Mouse (Mus musculus) intestine, postnatal 0 days (tissue): Measurements from ENCODE around the gene Gm28308. TPM values are rescaled to one million over a fixed set of nuclear protein-coding genes. Genes with fewer than 3 reads are reported as not detected.

ENCODE experiments used
- ATAC-seq: fragments of 200-750 bp; cut with Nextera tagmentation; 2 replicates; pipeline ENCODE4 v1.8.0; 2017; ENCODE audit warnings: mild to moderate bottlenecking, moderate TSS enrichment, moderate library complexity
- H3K27ac ChIP-seq: fragments of 300-500 bp; sonication (generic); 2 replicates; pipeline ENCODE4 v1.5.1; 2014; ENCODE audit warnings: mild to moderate bottlenecking, low read depth, low read length, moderate library complexity
- H3K27me3 ChIP-seq: fragments of 300-500 bp; sonication (generic); replicated peaks from 2 replicates; pipeline ENCODE4 v1.6.1; 2014; ENCODE audit warnings: low read length, mixed read lengths; ENCODE audit not compliant: control insufficient read depth, insufficient read depth
- H3K36me3 ChIP-seq: fragments of 300-500 bp; sonication (generic); 2 replicates; pipeline ENCODE4 v1.6.1; 2014; ENCODE audit warnings: mild to moderate bottlenecking, moderate library complexity; ENCODE audit not compliant: control insufficient read depth, insufficient read depth
- H3K4me1 ChIP-seq: fragments of 300-500 bp; sonication (generic); replicated peaks from 2 replicates; pipeline ENCODE4 v1.6.1; 2014; ENCODE audit warnings: antibody characterized with exemption, low read length, mixed read lengths; ENCODE audit not compliant: control insufficient read depth, insufficient read depth
- H3K4me2 ChIP-seq: fragments of 300-500 bp; sonication (generic); replicated peaks from 2 replicates; pipeline ENCODE4 v1.6.1; 2014; ENCODE audit warnings: low read depth, mild to moderate bottlenecking, moderate library complexity
- H3K4me3 ChIP-seq: fragments of 300-500 bp; sonication (generic); 2 replicates; pipeline ENCODE4 v1.5.1; 2014; ENCODE audit warnings: low read depth, low read length
- H3K9ac ChIP-seq: fragments of 300-500 bp; sonication (generic); 2 replicates; pipeline ENCODE4 v1.6.1; 2014; ENCODE audit warnings: mild to moderate bottlenecking, low read depth, low read length
- H3K9me3 ChIP-seq: fragments of 300-500 bp; sonication (generic); 2 replicates; pipeline ENCODE4 v1.6.1; 2016; ENCODE audit warnings: mixed run types; ENCODE audit not compliant: control insufficient read depth
- CTCF ChIP-seq: sonication (generic); IDR thresholded peaks from 2 replicates; pipeline ENCODE4 v1.5.1; 2016; ENCODE audit warnings: low read depth, mild to moderate bottlenecking, control low read depth, antibody characterized with exemption, moderate library complexity
- WGBS: fragments of 180-500 bp; shearing (Covaris S2); extraction: QIAGEN DNeasy Blood & Tissue Kit; methylation state at CpG from one replicate; pipeline ENCODE4 v1.1.7; 2014; 5-methylcytosine and 5-hydroxymethylcytosine counted together
- polyA plus RNA-seq: library from polyadenylated mRNA; unstranded; fragments of >200 nt; fragmentation: Nextera tagmentation; extraction: Ambion mirVana; gene quantifications from 2 replicates; pipeline ENCODE4 v1.2.1, GENCODE M21; 2015

Gene Gm28308
- polyA plus RNA-seq, 1 experiment from 2014 or later = not detected

- no peaks in the 10 kb centered on the region for H3K9me3 ChIP-seq
- peak; percentile 27; the same call in 1 of the 2 replicates for ATAC-seq
- H3K36me3 ChIP-seq = no peaks in the 10 kb centered on the region
- WGBS = 1% methylated on average over 22 of the region's 35 CpGs
- H3K4me1 ChIP-seq = no peaks in the 10 kb centered on the region
- peak overlapping the region; percentile 87 for H3K27ac ChIP-seq
- H3K27me3 ChIP-seq = peaks cover 24% of the 10 kb centered on the region; the same call in 1 of the 2 replicates
- H3K9ac ChIP-seq = peak overlapping the region; percentile 68
- TF ChIP-seq CTCF = no peak
- H3K4me2 ChIP-seq = peak overlapping the region; percentile 76
- H3K4me3 ChIP-seq = peak overlapping the region; percentile 61
Observed at GRCm38 (mm10) chr6:52175864-52176263, 37.3 kb downstream of the Gm28308 start.

DNA sequence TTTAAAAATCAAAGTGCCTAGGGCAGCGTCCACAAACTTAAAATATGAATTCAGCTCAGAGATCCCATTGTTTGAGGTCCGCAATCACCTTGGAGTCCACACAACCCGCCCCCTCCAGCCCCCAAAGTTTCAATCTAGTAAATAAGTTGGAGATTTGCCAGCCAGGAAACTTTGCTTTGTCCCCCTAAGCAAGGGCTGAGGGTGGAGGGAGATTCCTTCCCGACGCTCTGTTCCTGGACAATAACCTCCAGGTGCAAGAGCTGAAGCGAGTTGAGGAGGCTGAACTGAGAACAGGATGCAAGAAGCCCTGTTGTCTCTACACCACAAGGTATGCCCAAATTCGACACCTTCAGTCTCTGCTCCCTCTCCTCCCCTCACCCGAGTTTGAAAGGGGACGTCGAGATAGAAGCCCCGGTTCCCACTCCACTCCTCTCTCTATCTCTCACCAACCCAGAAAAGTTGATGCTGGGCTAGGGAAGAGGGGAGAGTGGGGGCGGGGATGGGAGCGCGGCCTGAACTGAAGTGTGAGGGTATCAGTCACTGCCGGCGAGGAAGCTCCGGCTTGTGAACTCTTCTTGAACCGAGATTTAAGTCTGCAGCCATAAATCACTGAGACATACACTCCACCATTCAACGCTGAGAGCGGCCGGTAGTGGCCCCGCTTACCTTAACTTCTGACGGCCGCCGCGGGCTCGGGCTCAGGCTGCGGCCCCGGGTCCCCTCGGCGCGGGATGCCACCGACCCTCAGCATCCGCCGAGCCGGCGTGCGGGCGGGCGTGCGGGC, 38.0 kb downstream of the Gm28308 start:
- H3K4me2 ChIP-seq = peak overlapping the region; percentile 76
- ATAC-seq = peak; percentile 38; the same call in 1 of the 2 replicates
- no peaks in the 10 kb centered on the region; the same call in 1 of the 2 replicates for H3K36me3 ChIP-seq
- peaks cover 24% of the 10 kb centered on the region; the same call in 1 of the 2 replicates for H3K27me3 ChIP-seq
- H3K27ac ChIP-seq = peak overlapping the region; percentile 87
- TF ChIP-seq CTCF = no peak
- H3K9me3 ChIP-seq = no peaks in the 10 kb centered on the region
- peak overlapping the region; percentile 61 for H3K4me3 ChIP-seq
- no peaks in the 10 kb centered on the region for H3K4me1 ChIP-seq
- peak overlapping the region; percentile 68 for H3K9ac ChIP-seq
- 5% methylated on average over 41 of the region's 41 CpGs for WGBS

DNA sequence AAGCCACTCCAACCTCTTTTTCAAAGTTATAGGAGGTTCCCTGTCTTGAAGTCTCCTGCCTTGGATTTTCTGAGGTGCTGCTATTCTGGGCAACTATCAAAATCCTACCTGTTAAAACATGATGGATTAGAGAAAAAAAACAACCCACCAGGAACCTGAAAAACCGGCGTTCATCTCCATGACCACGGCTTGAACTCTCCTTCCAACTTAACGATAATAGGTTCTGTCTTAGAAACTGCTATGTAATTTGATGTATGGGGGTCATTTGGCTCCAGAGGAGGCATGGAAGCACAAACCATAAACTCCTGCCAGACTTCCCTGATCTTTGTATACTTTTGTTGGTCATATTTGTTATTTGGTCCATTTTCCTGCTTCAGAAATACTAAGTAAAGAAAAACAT, 39.5 kb downstream of the Gm28308 start:
- peaks cover 19% of the 10 kb centered on the region; the same call in 1 of the 2 replicates for H3K27me3 ChIP-seq
- TF ChIP-seq CTCF = no peak
- no peaks in the 10 kb centered on the region for H3K4me1 ChIP-seq
- no peak overlapping the region for H3K4me3 ChIP-seq
- no peak overlapping the region for H3K27ac ChIP-seq
- H3K4me2 ChIP-seq = peak overlapping the region; percentile 62; the same call in 1 of the 2 replicates
- no peak overlapping the region for H3K9ac ChIP-seq
- no peak for ATAC-seq
- no peaks in the 10 kb centered on the region for H3K9me3 ChIP-seq
- no peaks in the 10 kb centered on the region; the same call in 1 of the 2 replicates for H3K36me3 ChIP-seq
- WGBS = 20% methylated on average over 4 of the region's 4 CpGs

- H3K9me3 ChIP-seq = no peaks in the 10 kb centered on the region
- H3K36me3 ChIP-seq = no peaks in the 10 kb centered on the region; the same call in 1 of the 2 replicates
- peak overlapping the region; percentile 66 for H3K27ac ChIP-seq
- no peak for TF ChIP-seq CTCF
- peak overlapping the region; percentile 20 for H3K4me3 ChIP-seq
- peaks cover 17% of the 10 kb centered on the region; the same call in 1 of the 2 replicates for H3K27me3 ChIP-seq
- 5% methylated on average over 35 of the region's 35 CpGs for WGBS
- no peaks in the 10 kb centered on the region for H3K4me1 ChIP-seq
- peak overlapping the region; percentile 38; the same call in 1 of the 2 replicates for H3K9ac ChIP-seq
- peak; percentile 63 for ATAC-seq
- peak overlapping the region; percentile 62 for H3K4me2 ChIP-seq
Observed at GRCm38 (mm10) chr6:52172501-52172900, 40.6 kb downstream of the Gm28308 start.

- no peak for TF ChIP-seq CTCF
- no peaks in the 10 kb centered on the region; the same call in 1 of the 2 replicates for H3K36me3 ChIP-seq
- peak overlapping the region; percentile 64 for H3K27ac ChIP-seq
- H3K9me3 ChIP-seq = no peaks in the 10 kb centered on the region
- no peak for ATAC-seq
- WGBS = 31% methylated on average over 7 of the region's 7 CpGs
- H3K4me3 ChIP-seq = peak overlapping the region; percentile 20; the same call in 1 of the 2 replicates
- H3K4me1 ChIP-seq = no peaks in the 10 kb centered on the region
- no peak overlapping the region for H3K9ac ChIP-seq
- peak overlapping the region; percentile 62 for H3K4me2 ChIP-seq
- peaks cover 17% of the 10 kb centered on the region for H3K27me3 ChIP-seq
Observed at GRCm38 (mm10) chr6:52171938-52172337, 41.2 kb downstream of the Gm28308 start.

DNA sequence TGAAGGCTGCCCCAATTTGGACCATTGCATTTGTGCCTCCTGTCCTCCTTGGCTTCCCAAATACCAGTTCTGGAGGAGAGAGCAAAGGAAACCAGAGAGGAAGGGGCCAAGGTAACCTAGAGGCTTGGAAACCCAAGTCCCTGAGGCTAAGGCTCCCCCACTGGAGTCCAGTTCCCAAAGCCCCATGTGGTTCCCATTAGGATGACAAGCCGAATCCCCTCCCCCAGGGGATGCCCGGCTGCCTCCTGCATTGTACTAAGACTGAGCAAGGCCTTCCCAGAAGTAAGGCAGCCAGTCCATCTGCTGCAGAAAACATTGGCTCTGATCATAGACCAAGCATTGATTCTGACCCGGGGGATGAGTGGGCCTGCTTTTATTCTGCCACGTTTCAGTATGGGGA, 41.8 kb downstream of the Gm28308 start:
- Histone ChIP-seq H3K4me3 (no peak overlapping the region), H3K9ac (no peak overlapping the region)
- TF ChIP-seq CTCF = no peak

More for the DNA sequence above, 41.8 kb downstream of the Gm28308 start:
- Histone ChIP-seq H3K36me3 (no peaks in the 10 kb centered on the region; the same call in 1 of the 2 replicates), H3K4me1 (no peaks in the 10 kb centered on the region), H3K27me3 (peaks cover 17% of the 10 kb centered on the region), H3K27ac (0 out of 2 replicates have a peak overlapping the region, but pooled peaks have one; percentile 37), H3K4me2 (peak overlapping the region; percentile 49), H3K9me3 (no peaks in the 10 kb centered on the region)
- no peak for ATAC-seq
- WGBS = 66% methylated on average over 4 of the region's 4 CpGs
